Mouse (Mus musculus) hindbrain, embryonic 13.5 days (tissue): ENCODE data around the gene Apol8. TPM values are rescaled to one million over a fixed set of nuclear protein-coding genes. Genes with fewer than 3 reads are reported as not detected.

Experiments used
- ATAC-seq: fragments of 200-750 bp; cut with Nextera tagmentation; 2 replicates; pipeline ENCODE4 v1.8.0; 2017; ENCODE audit warnings: moderate TSS enrichment; ENCODE audit not compliant: low FRiP score
- H3K27ac ChIP-seq: fragments of 300-500 bp; sonication (generic); 2 replicates; pipeline ENCODE4 v1.5.1; 2015; ENCODE audit warnings: inconsistent platforms, mild to moderate bottlenecking, moderate library complexity
- H3K27me3 ChIP-seq: fragments of 300-500 bp; sonication (generic); 2 replicates; pipeline ENCODE4 v1.6.1; 2015; ENCODE audit warnings: mild to moderate bottlenecking, inconsistent platforms
- H3K36me3 ChIP-seq: fragments of 300-500 bp; sonication (generic); 2 replicates; pipeline ENCODE4 v1.6.1; 2015; ENCODE audit warnings: mild to moderate bottlenecking, inconsistent platforms
- H3K4me1 ChIP-seq: fragments of 300-500 bp; sonication (generic); replicated peaks from 2 replicates; pipeline ENCODE4 v1.6.1; 2015; ENCODE audit warnings: inconsistent platforms
- H3K4me2 ChIP-seq: fragments of 300-500 bp; sonication (generic); 2 replicates; pipeline ENCODE4 v1.6.1; 2015; ENCODE audit warnings: inconsistent platforms, mild to moderate bottlenecking, moderate library complexity
- H3K4me3 ChIP-seq: fragments of 300-500 bp; sonication (generic); 2 replicates; pipeline ENCODE4 v1.5.1; 2015; ENCODE audit warnings: mild to moderate bottlenecking, inconsistent platforms
- H3K9ac ChIP-seq: fragments of 300-500 bp; sonication (generic); 2 replicates; pipeline ENCODE4 v1.6.1; 2015; ENCODE audit warnings: mild to moderate bottlenecking, inconsistent platforms
- H3K9me3 ChIP-seq: fragments of 300-500 bp; sonication (generic); 2 replicates; pipeline ENCODE4 v1.6.1; 2016; ENCODE audit warnings: inconsistent platforms
- WGBS: fragments of 180-500 bp; shearing (Covaris S2); methylation state at CpG from one replicate; pipeline ENCODE4 v1.1.7; 2015; 5-methylcytosine and 5-hydroxymethylcytosine counted together
- polyA plus RNA-seq: library from polyadenylated mRNA; unstranded; fragments of >200 nt; fragmentation: Nextera tagmentation; extraction: Ambion mirVana; gene quantifications from 2 replicates; pipeline ENCODE4 v1.2.1, GENCODE M21; 2015

Apol8 gene
- polyA plus RNA-seq, 1 experiment from 2014 or later: 0.16 TPM

- Histone ChIP-seq H3K27ac (no peak overlapping the region), H3K9me3 (no peaks in the 10 kb centered on the region), H3K9ac (no peak overlapping the region), H3K4me1 (no peaks in the 10 kb centered on the region), H3K4me2 (no peak overlapping the region), H3K27me3 (no peaks in the 10 kb centered on the region), H3K36me3 (peaks cover 68% of the 10 kb centered on the region), H3K4me3 (no peak overlapping the region)
- WGBS: 78% methylated on average over 22 of the region's 22 CpGs
- no peak for ATAC-seq
Measured at GRCm38 (mm10) chr15:77761561-77762380, 5.0 kb upstream of the Apol8 start.

- Histone ChIP-seq H3K4me3 (no peak overlapping the region), H3K4me1 (no peaks in the 10 kb centered on the region), H3K36me3 (peaks cover 61% of the 10 kb centered on the region), H3K9ac (no peak overlapping the region), H3K4me2 (no peak overlapping the region), H3K27me3 (no peaks in the 10 kb centered on the region), H3K27ac (no peak overlapping the region), H3K9me3 (no peaks in the 10 kb centered on the region)
- no peak for ATAC-seq
- WGBS: 98% methylated on average over 7 of the region's 7 CpGs
Measured at GRCm38 (mm10) chr15:77761083-77761482, 4.3 kb upstream of the Apol8 start.

GRCm38 (mm10) chr15:77760037-77760436, 3.2 kb upstream of the Apol8 start:
- H3K27ac ChIP-seq: no peak overlapping the region
- H3K36me3 ChIP-seq: peaks cover 50% of the 10 kb centered on the region
- H3K9me3 ChIP-seq: no peaks in the 10 kb centered on the region
- ATAC-seq: no peak
- 97% methylated on average over 16 of the region's 16 CpGs for WGBS
- H3K4me1 ChIP-seq: no peaks in the 10 kb centered on the region
- H3K4me2 ChIP-seq: no peak overlapping the region
- no peaks in the 10 kb centered on the region for H3K27me3 ChIP-seq
- H3K9ac ChIP-seq: no peak overlapping the region
- no peak overlapping the region for H3K4me3 ChIP-seq

- Histone ChIP-seq H3K9ac (no peak overlapping the region), H3K4me3 (no peak overlapping the region), H3K27ac (no peak overlapping the region), H3K9me3 (no peaks in the 10 kb centered on the region), H3K4me1 (no peaks in the 10 kb centered on the region), H3K36me3 (peaks cover 27% of the 10 kb centered on the region), H3K4me2 (no peak overlapping the region), H3K27me3 (no peaks in the 10 kb centered on the region)
- ATAC-seq: no peak
- WGBS: 88% methylated on average over 4 of the region's 4 CpGs
Measured at GRCm38 (mm10) chr15:77757586-77758226, 903 bp upstream of the Apol8 start.

GRCm38 (mm10) chr15:77756081-77756480, 722 bp downstream of the Apol8 start:
- Histone ChIP-seq H3K9ac (no peak overlapping the region), H3K4me2 (no peak overlapping the region), H3K27me3 (no peaks in the 10 kb centered on the region), H3K4me1 (no peaks in the 10 kb centered on the region; the same call in 1 of the 2 replicates), H3K9me3 (no peaks in the 10 kb centered on the region), H3K27ac (no peak overlapping the region), H3K4me3 (no peak overlapping the region), H3K36me3 (peaks cover 11% of the 10 kb centered on the region)
- ATAC-seq: no peak
- 68% methylated on average over 2 of the region's 2 CpGs for WGBS

GRCm38 (mm10) chr15:77755132-77755531, 1.7 kb downstream of the Apol8 start:
- no peak for ATAC-seq
- Histone ChIP-seq H3K9ac (no peak overlapping the region), H3K9me3 (no peaks in the 10 kb centered on the region), H3K4me1 (no peaks in the 10 kb centered on the region; the same call in 1 of the 2 replicates), H3K27ac (no peak overlapping the region), H3K36me3 (peaks cover 3% of the 10 kb centered on the region), H3K27me3 (no peaks in the 10 kb centered on the region), H3K4me3 (no peak overlapping the region), H3K4me2 (no peak overlapping the region)
- no CpG with 5 or more reads among the region's 2 CpGs for WGBS

- no peaks in the 10 kb centered on the region for H3K27me3 ChIP-seq
- H3K36me3 ChIP-seq: no peaks in the 10 kb centered on the region
- ATAC-seq: no peak
- no peak overlapping the region for H3K4me3 ChIP-seq
- 57% methylated on average over 11 of the region's 11 CpGs for WGBS
- no peaks in the 10 kb centered on the region for H3K9me3 ChIP-seq
- H3K27ac ChIP-seq: no peak overlapping the region
- no peak overlapping the region for H3K9ac ChIP-seq
- H3K4me1 ChIP-seq: no peaks in the 10 kb centered on the region; the same call in 1 of the 2 replicates
- no peak overlapping the region for H3K4me2 ChIP-seq
Measured at GRCm38 (mm10) chr15:77752443-77752842, 4.4 kb downstream of the Apol8 start.

- no peak overlapping the region for H3K4me2 ChIP-seq
- WGBS: 53% methylated on average over 1 of the region's 1 CpGs
- no peak overlapping the region for H3K27ac ChIP-seq
- no peak overlapping the region for H3K9ac ChIP-seq
- ATAC-seq: no peak
- no peaks in the 10 kb centered on the region for H3K27me3 ChIP-seq
- H3K9me3 ChIP-seq: no peaks in the 10 kb centered on the region
- no peak overlapping the region for H3K4me3 ChIP-seq
- H3K36me3 ChIP-seq: no peaks in the 10 kb centered on the region
- no peaks in the 10 kb centered on the region; the same call in 1 of the 2 replicates for H3K4me1 ChIP-seq
Measured at GRCm38 (mm10) chr15:77750461-77750860, 6.3 kb downstream of the Apol8 start.

- Histone ChIP-seq H3K4me2 (no peak overlapping the region), H3K27me3 (no peaks in the 10 kb centered on the region), H3K4me3 (no peak overlapping the region), H3K9me3 (no peaks in the 10 kb centered on the region), H3K27ac (no peak overlapping the region), H3K9ac (no peak overlapping the region), H3K4me1 (no peaks in the 10 kb centered on the region; the same call in 1 of the 2 replicates), H3K36me3 (no peaks in the 10 kb centered on the region)
- no peak for ATAC-seq
- 90% methylated on average over 10 of the region's 10 CpGs for WGBS
Measured at GRCm38 (mm10) chr15:77749717-77750116, 7.1 kb downstream of the Apol8 start.

- Histone ChIP-seq H3K4me1 (no peaks in the 10 kb centered on the region; the same call in 1 of the 2 replicates), H3K4me2 (no peak overlapping the region), H3K9me3 (no peaks in the 10 kb centered on the region), H3K27ac (no peak overlapping the region), H3K4me3 (no peak overlapping the region), H3K9ac (no peak overlapping the region), H3K27me3 (no peaks in the 10 kb centered on the region), H3K36me3 (no peaks in the 10 kb centered on the region)
- no peak for ATAC-seq
- WGBS: 93% methylated on average over 3 of the region's 3 CpGs
Measured at GRCm38 (mm10) chr15:77748414-77748813, 8.4 kb downstream of the Apol8 start.

- H3K4me2 ChIP-seq: no peak overlapping the region
- no peaks in the 10 kb centered on the region for H3K36me3 ChIP-seq
- H3K27me3 ChIP-seq: no peaks in the 10 kb centered on the region
- H3K9me3 ChIP-seq: 0 out of 2 replicates have a peak, but pooled peaks cover 4% of the 10 kb centered on the region
- H3K4me3 ChIP-seq: no peak overlapping the region
- H3K9ac ChIP-seq: no peak overlapping the region
- 81% methylated on average over 1 of the region's 1 CpGs for WGBS
- no peak for ATAC-seq
- no peak overlapping the region for H3K27ac ChIP-seq
- H3K4me1 ChIP-seq: no peaks in the 10 kb centered on the region
Measured at GRCm38 (mm10) chr15:77746326-77746725, 10.5 kb downstream of the Apol8 start.

GRCm38 (mm10) chr15:77745081-77745480, 11.7 kb downstream of the Apol8 start:
- no peaks in the 10 kb centered on the region for H3K27me3 ChIP-seq
- no peak overlapping the region for H3K4me3 ChIP-seq
- H3K4me1 ChIP-seq: no peaks in the 10 kb centered on the region
- ATAC-seq: no peak
- H3K36me3 ChIP-seq: no peaks in the 10 kb centered on the region
- H3K9ac ChIP-seq: no peak overlapping the region
- no peak overlapping the region for H3K27ac ChIP-seq
- no peak overlapping the region for H3K4me2 ChIP-seq
- H3K9me3 ChIP-seq: 0 out of 2 replicates have a peak, but pooled peaks cover 4% of the 10 kb centered on the region
